Mouse (Mus musculus) lung, postnatal 36 days (tissue): ENCODE data around the gene Cyyr1.
A peak's percentile ranks its signal among the peaks of the same experiment; 100 is the strongest.

ENCODE experiments used
- DNase-seq: peaks from one replicate; pipeline ENCODE4 v3.0.0; 2022; ENCODE audit warnings: mixed read lengths

The Cyyr1 gene

DNA sequence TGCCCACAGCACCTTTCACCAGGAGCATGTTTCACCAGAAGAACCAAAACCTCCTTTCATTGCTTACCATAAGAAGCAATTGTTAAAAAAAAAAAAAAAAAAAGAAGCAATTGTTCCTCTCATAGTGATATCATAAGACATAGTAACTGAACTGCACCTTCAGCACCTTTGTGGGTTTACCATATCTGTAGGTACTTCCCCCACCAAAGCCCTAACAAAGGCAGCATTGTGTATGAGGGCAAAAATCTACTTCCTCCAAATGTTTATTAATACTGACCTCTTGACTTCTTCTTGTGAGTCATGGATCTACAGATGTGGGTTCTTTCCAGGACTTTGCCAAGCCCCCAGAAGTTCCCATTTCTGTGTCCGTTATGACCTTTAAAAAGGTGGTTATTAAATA, 98.2 kb downstream of the Cyyr1 start:
- DNase-seq, result no peak

DNA sequence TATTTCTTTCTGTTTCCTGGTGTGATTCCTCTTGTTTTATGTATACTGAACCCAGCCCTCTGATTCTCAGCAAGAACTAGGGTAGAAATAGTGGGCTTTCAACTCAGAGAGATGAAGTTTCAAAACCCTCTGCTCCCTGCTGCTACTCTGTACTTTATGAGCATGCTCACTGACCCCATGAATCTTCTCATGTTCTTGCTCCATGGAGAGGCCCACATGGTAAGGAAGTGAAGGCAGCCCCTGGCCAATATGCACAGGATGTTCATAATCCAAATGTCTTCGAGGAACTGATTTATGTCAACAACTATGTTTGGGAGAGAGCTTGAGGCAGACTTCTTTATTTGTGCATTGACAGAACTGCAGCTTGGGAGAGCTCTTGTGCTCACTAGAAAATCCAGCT, 106.9 kb downstream of the Cyyr1 start:
- DNase-seq, result no peak

GRCm38 (mm10) chr16:85445801-85446200, 107.4 kb downstream of the Cyyr1 start:
- DNase-seq, result peak; percentile 7

DNA sequence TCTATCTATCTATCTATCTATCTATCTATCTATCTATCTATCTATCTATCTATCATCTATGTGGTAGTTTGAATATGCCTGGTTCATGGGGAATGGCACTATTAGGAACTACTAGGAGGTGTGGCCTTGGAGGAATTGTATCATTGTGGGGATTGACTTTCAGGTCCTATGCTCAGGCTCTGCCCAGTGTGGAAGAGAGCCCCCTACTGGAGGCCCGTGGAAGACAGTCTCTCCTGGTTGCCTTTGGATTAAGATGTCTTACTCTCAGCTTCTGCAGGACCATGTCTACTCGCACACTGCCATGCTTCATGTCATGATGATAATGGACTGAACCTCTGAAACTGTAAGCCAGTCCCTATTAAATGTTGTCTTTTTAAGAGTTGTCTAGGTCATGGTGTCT, 117.8 kb downstream of the Cyyr1 start:
- peak; percentile 70 for DNase-seq

DNA sequence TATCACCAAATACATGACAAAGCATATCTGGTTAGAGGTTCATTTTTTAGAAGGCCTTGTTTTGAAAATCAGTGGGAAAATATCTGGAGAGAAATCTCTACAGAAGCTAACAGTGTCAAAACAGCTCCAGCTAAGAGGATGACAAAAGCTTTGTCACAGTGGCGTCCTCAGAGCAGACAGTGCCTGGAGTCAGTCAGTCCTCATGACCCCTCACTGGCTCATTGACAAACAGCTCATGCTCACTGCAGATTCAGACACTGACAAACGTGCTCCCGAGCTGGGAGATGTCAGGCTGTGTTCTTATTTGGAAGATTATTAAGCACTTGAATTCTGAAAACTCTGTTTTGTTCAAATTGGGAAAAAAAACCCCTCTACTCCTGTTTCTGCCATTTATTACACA, 124.0 kb downstream of the Cyyr1 start:
- DNase-seq, result no peak

GRCm38 (mm10) chr16:85422889-85423288, 130.3 kb downstream of the Cyyr1 start:
- DNase-seq, result no peak

DNA sequence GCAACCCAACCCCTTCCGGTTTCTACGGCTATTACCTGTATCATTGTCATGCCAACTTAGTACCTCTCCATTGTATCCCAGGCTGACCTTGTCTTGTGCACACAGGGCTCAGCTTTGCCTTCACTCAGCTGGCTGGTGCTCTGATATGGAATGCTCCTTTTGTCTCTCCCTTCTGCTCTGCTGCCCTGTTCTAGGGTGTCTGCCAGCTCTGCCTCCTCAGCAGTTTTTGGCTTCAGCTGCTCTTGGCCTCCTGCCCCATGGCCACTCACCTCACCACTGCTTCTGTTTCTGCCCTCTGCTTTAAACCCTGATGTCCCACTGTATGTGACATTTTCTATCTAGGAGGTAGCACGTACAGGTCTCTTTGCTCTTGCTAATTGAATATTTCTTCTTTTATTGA, 137.8 kb downstream of the Cyyr1 start:
- no peak for DNase-seq

GRCm38 (mm10) chr16:85393430-85393948, 159.7 kb downstream of the Cyyr1 start:
- DNase-seq, result peak; percentile 13

DNA sequence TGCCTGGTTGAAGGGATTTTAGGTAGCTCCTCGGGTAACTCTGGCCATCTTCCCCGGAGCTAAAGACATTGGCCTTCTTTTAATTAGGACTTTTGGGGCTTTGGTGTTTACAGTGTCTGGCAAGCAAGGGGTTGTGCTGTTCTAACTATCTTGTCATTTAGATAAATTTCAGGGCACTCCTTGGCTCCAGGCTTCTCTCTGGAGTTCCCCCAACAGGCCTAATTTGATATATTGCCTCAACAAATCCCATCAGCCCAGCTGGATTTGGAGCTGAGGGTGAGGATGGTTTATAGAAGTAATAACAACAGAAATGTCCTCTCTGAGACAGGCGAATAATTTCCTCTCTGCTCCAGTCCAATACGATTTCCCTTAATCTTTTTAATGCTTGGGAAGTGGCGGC, 166.4 kb downstream of the Cyyr1 start:
- DNase-seq, result no peak
